ENCODE assay signal across 11 mouse cellular contexts in genomic region chr1:191215776-191216661, GRCm38 (mm10). TPM values are rescaled to one million over a fixed set of nuclear protein-coding genes. Genes with fewer than 3 reads are reported as not detected.
DNase-seq lines count a peak whose midpoint lies in the region; ATAC-seq and TF ChIP-seq lines count a peak whose summit lies in the region.
"Had no signal": no experiment of that assay in that cellular context is flagged by ENCODE, and none has a peak within 500 bp of the region (broad histone marks: within the 10 kb centered on the region; RNA-seq: fewer than 3 reads in every experiment).

No protein-coding gene starts in this region.

- ATAC-seq in hindbrain, postnatal 0 days, result no peak
- no peak for ATAC-seq in embryonic facial prominence, embryonic 11.5 days (replicated peaks; ENCODE audit: insufficient number of reproducible peaks, low FRiP score, low TSS enrichment, low read depth)
- 0 out of 2 replicates have a peak, but pooled peaks have one; percentile 11 for ATAC-seq in megakaryocyte progenitor cell, adult 5-6 weeks (replicated peaks; ENCODE audit: poor library complexity)
- no peak for ATAC-seq in forebrain, postnatal 0 days

- peak overlapping the region; percentile 18; the same call in 1 of the 2 replicates for H3K4me3 ChIP-seq in hindbrain, embryonic 10.5 days
- no peak overlapping the region for H3K4me3 ChIP-seq in hindbrain, postnatal 0 days (ENCODE audit: low read length)
- no peak overlapping the region for H3K4me3 ChIP-seq in embryonic facial prominence, embryonic 11.5 days (ENCODE audit: low read depth, low read length)
- no peak overlapping the region for H3K4me3 ChIP-seq in forebrain, postnatal 0 days (ENCODE audit: low read depth, low read length)

- no peaks in the 10 kb centered on the region for H3K36me3 ChIP-seq in hindbrain, embryonic 10.5 days
- H3K36me3 ChIP-seq in hindbrain, postnatal 0 days (ENCODE audit: insufficient read depth, low read length), result no peaks in the 10 kb centered on the region
- H3K36me3 ChIP-seq in embryonic facial prominence, embryonic 11.5 days (replicated peaks; ENCODE audit: control insufficient read depth, insufficient read depth, low read depth, low read length), result no peaks in the 10 kb centered on the region
- H3K36me3 ChIP-seq in forebrain, postnatal 0 days (ENCODE audit: insufficient read depth), result no peaks in the 10 kb centered on the region
- H3K36me3 ChIP-seq: G1E had no signal

- DNase-seq in hindbrain, embryonic 10.5 days (ENCODE audit: low spot score), result no peak
- DNase-seq in hindbrain, postnatal 0 days (ENCODE audit: low spot score), result no peak
- peak; percentile 71 for DNase-seq in NIH3T3 (ENCODE audit: low read depth)
- no peak for DNase-seq in embryonic facial prominence, embryonic 11.5 days (ENCODE audit: low spot score)
- no peak for DNase-seq in liver
- no peak for DNase-seq in layer of hippocampus, adult 9-10 months (ENCODE audit: low spot score)
- no peak for DNase-seq in forebrain, postnatal 0 days
- DNase-seq: cerebellum, adult 2 months had no signal

- H3K4me2 ChIP-seq in hindbrain, postnatal 0 days (ENCODE audit: low read depth, low read length), result no peak overlapping the region
- H3K4me2 ChIP-seq in embryonic facial prominence, embryonic 11.5 days (ENCODE audit: low read depth, low read length), result peak overlapping the region; percentile 13; the same call in 1 of the 2 replicates
- no peak overlapping the region for H3K4me2 ChIP-seq in forebrain, postnatal 0 days (ENCODE audit: low read depth)

- H3K27ac ChIP-seq in hindbrain, embryonic 10.5 days, result no peak overlapping the region
- H3K27ac ChIP-seq in hindbrain, postnatal 0 days, result no peak overlapping the region
- H3K27ac ChIP-seq in embryonic facial prominence, embryonic 11.5 days (replicated peaks; ENCODE audit: low read depth, low read length), result no peak overlapping the region
- no peak overlapping the region for H3K27ac ChIP-seq in forebrain, postnatal 0 days (ENCODE audit: low read depth, low read length)

- no peaks in the 10 kb centered on the region for H3K9me3 ChIP-seq in hindbrain, embryonic 10.5 days
- H3K9me3 ChIP-seq in hindbrain, postnatal 0 days (ENCODE audit: low read length), result no peaks in the 10 kb centered on the region
- H3K9me3 ChIP-seq in embryonic facial prominence, embryonic 11.5 days (replicated peaks; ENCODE audit: control insufficient read depth, low read length), result no peaks in the 10 kb centered on the region
- H3K9me3 ChIP-seq in forebrain, postnatal 0 days (ENCODE audit: low read length), result no peaks in the 10 kb centered on the region
- H3K9me3 ChIP-seq: G1E had no signal

- peaks cover 11% of the 10 kb centered on the region for H3K27me3 ChIP-seq in hindbrain, embryonic 10.5 days (ENCODE audit: insufficient read depth, poor library complexity, severe bottlenecking)
- H3K27me3 ChIP-seq in hindbrain, postnatal 0 days (ENCODE audit: insufficient read depth, low read length), result no peaks in the 10 kb centered on the region
- H3K27me3 ChIP-seq in embryonic facial prominence, embryonic 11.5 days (ENCODE audit: control insufficient read depth, insufficient read depth, low read length), result no peaks in the 10 kb centered on the region
- H3K27me3 ChIP-seq in forebrain, postnatal 0 days (ENCODE audit: insufficient read depth, low read length), result no peaks in the 10 kb centered on the region

- no peak for TF ChIP-seq CTCF in hindbrain, postnatal 0 days (IDR thresholded peaks at IDR 0.05; ENCODE audit: low read depth)
- no peak for TF ChIP-seq CTCF in forebrain, postnatal 0 days (IDR thresholded peaks at IDR 0.05; ENCODE audit: low read depth)

- no peak overlapping the region for H3K9ac ChIP-seq in hindbrain, postnatal 0 days (replicated peaks; ENCODE audit: low read length)
- H3K9ac ChIP-seq in embryonic facial prominence, embryonic 11.5 days (replicated peaks; ENCODE audit: low read length), result no peak overlapping the region
- H3K9ac ChIP-seq in forebrain, postnatal 0 days, result no peak overlapping the region

- 32% methylated on average over 19 of the region's 19 CpGs for WGBS in hindbrain, embryonic 10.5 days
- 30% methylated on average over 19 of the region's 19 CpGs for WGBS in hindbrain, postnatal 0 days
- WGBS in embryonic facial prominence, embryonic 11.5 days, result 27% methylated on average over 19 of the region's 19 CpGs
- WGBS in forebrain, postnatal 0 days, result 29% methylated on average over 19 of the region's 19 CpGs

- peaks cover 10% of the 10 kb centered on the region for H3K4me1 ChIP-seq in hindbrain, embryonic 10.5 days (replicated peaks)
- H3K4me1 ChIP-seq in hindbrain, postnatal 0 days (ENCODE audit: insufficient read depth, low read length), result no peaks in the 10 kb centered on the region
- H3K4me1 ChIP-seq in embryonic facial prominence, embryonic 11.5 days (ENCODE audit: control insufficient read depth, insufficient read depth, low read length), result peaks cover 3% of the 10 kb centered on the region; the same call in 1 of the 2 replicates
- no peaks in the 10 kb centered on the region for H3K4me1 ChIP-seq in forebrain, postnatal 0 days (ENCODE audit: insufficient read depth)

RNA-seq across cellular contexts. Expression of gene Atf3, which starts 1.8 kb away (rescaled TPM):
- 2.4 and 2.9 TPM in 2 replicates for polyA plus RNA-seq in hindbrain, embryonic 10.5 days (2016; fragmentation: Nextera tagmentation; extraction: Ambion mirVana)
- 1.6 and 1.8 TPM in 2 replicates for total RNA-seq in hindbrain, postnatal 0 days (2014; rRNA removed)
- polyA plus RNA-seq in hindbrain, postnatal 0 days (2015; fragmentation: Nextera tagmentation; extraction: Ambion mirVana), result 1.7 and 1.8 TPM in 2 replicates
- 2.1 and 2.4 TPM in 2 replicates for polyA plus RNA-seq in embryonic facial prominence, embryonic 11.5 days (2014; fragmentation: Nextera tagmentation; extraction: Ambion mirVana)
- total RNA-seq in megakaryocyte progenitor cell, adult 5-6 weeks (2015), result 2.2 and 8.0 TPM in 2 replicates
- total RNA-seq in megakaryocyte progenitor cell, adult 5-6 weeks (2017), result 1.0 and 20.5 TPM in 2 replicates
- 0.62 and 1.5 TPM in 2 replicates for total RNA-seq in forebrain, postnatal 0 days (2014; rRNA removed)
- polyA plus RNA-seq in forebrain, postnatal 0 days (2015; fragmentation: Nextera tagmentation; extraction: Ambion mirVana), result 1.1 and 1.4 TPM in 2 replicates
- polyA plus RNA-seq: G1E had no signal

RNA-seq across cellular contexts. Expression of gene Fam71a, which starts 51.4 kb away (rescaled TPM):
- not detected in 2 replicates for polyA plus RNA-seq in hindbrain, embryonic 10.5 days (2016; fragmentation: Nextera tagmentation; extraction: Ambion mirVana)
- total RNA-seq in hindbrain, postnatal 0 days (2014; rRNA removed), result not detected in 2 replicates
- polyA plus RNA-seq in hindbrain, postnatal 0 days (2015; fragmentation: Nextera tagmentation; extraction: Ambion mirVana), result not detected in 2 replicates
- polyA plus RNA-seq in embryonic facial prominence, embryonic 11.5 days (2014; fragmentation: Nextera tagmentation; extraction: Ambion mirVana), result not detected in 2 replicates
- 0.12 TPM in 1 of 2 replicates, not detected in the other for total RNA-seq in megakaryocyte progenitor cell, adult 5-6 weeks (2015)
- not detected in 2 replicates for total RNA-seq in megakaryocyte progenitor cell, adult 5-6 weeks (2017)
- not detected in 2 replicates for total RNA-seq in forebrain, postnatal 0 days (2014; rRNA removed)
- polyA plus RNA-seq in forebrain, postnatal 0 days (2015; fragmentation: Nextera tagmentation; extraction: Ambion mirVana), result not detected in 2 replicates
- polyA plus RNA-seq: cerebellum, adult 2 months; G1E; spleen, adult 2 months had no signal
